Mouse (Mus musculus) kidney, adult 2 months (tissue): ENCODE measurements around the gene Zfp821. TPM values are rescaled to one million over a fixed set of nuclear protein-coding genes. Genes with fewer than 3 reads are reported as not detected.
"Not testable (repeated sequence)": the region's sequence is repeated elsewhere in the genome, so short reads cannot be mapped to it uniquely, and the experiment has no call there.

Experiments used
- DNase-seq: peaks from one replicate; pipeline ENCODE4 v3.0.0; 2021
- H3K27ac ChIP-seq: fragments of 200-500 bp; 2 replicates; pipeline ENCODE4 v1.5.1; 2012; ENCODE audit warnings: low read depth, low read length, control low read depth, inconsistent platforms; ENCODE audit not compliant: insufficient read depth
- H3K27me3 ChIP-seq: fragments of 200-500 bp; replicated peaks from 2 replicates; pipeline ENCODE4 v1.6.1; 2012; ENCODE audit warnings: mild to moderate bottlenecking, moderate library complexity, low read length, inconsistent platforms; ENCODE audit not compliant: control insufficient read depth, insufficient read depth
- H3K36me3 ChIP-seq: fragments of 200-500 bp; 2 replicates; pipeline ENCODE4 v1.6.1; 2012; ENCODE audit warnings: mild to moderate bottlenecking, moderate library complexity, low read length, inconsistent platforms; ENCODE audit not compliant: control insufficient read depth, insufficient read depth
- H3K4me1 ChIP-seq: fragments of 200-500 bp; 2 replicates; pipeline ENCODE4 v1.6.1; 2011; ENCODE audit warnings: low read length; ENCODE audit not compliant: control insufficient read depth, insufficient read depth
- H3K4me3 ChIP-seq: fragments of 200-500 bp; 2 replicates; pipeline ENCODE4 v1.5.1; 2011; ENCODE audit warnings: mild to moderate bottlenecking, low read depth, low read length, control low read depth; ENCODE audit not compliant: insufficient read depth
- CTCF ChIP-seq: fragments of 200-500 bp; conservative IDR thresholded peaks from 2 replicates; pipeline ENCODE4 v1.5.1; 2011; ENCODE audit warnings: low read depth, mild to moderate bottlenecking, control low read depth, low read length, moderate library complexity, mixed read lengths; ENCODE audit not compliant: insufficient read depth, insufficient read length
- POLR2A ChIP-seq: fragments of 200-500 bp; IDR thresholded peaks from one replicate; pipeline ENCODE4 v1.6.1; 2011; ENCODE audit warnings: low read depth, low read length, control low read depth
- WGBS: fragments of 180-500 bp; shearing (Covaris S2); methylation state at CpG from one replicate; pipeline ENCODE4 v1.1.7; 2018; 5-methylcytosine and 5-hydroxymethylcytosine counted together
- polyA plus RNA-seq: library from polyadenylated mRNA; depleted of rRNA; stranded (reverse); fragments of >200 nt; gene quantifications from 2 replicates; pipeline ENCODE4 v1.2.3, GENCODE M21; 2012

The Zfp821 gene
- polyA plus RNA-seq, 1 experiment, result 10.7 TPM

GRCm38 (mm10) chr8:109747468-109748199, 42.3 kb downstream of the Zfp821 start:
- WGBS, result 77% methylated on average over 12 of the region's 12 CpGs
- no peaks in the 10 kb centered on the region for H3K36me3 ChIP-seq
- H3K4me3 ChIP-seq, result no peak overlapping the region
- H3K27me3 ChIP-seq, result no peaks in the 10 kb centered on the region
- H3K4me1 ChIP-seq, result peaks cover 2% of the 10 kb centered on the region; the same call in 1 of the 2 replicates
- DNase-seq, result no peak
- H3K27ac ChIP-seq, result no peak overlapping the region
- TF ChIP-seq POLR2A (no peak), CTCF (no peak)

- no peak overlapping the region for H3K4me3 ChIP-seq
- no peaks in the 10 kb centered on the region for H3K27me3 ChIP-seq
- WGBS, result 20% methylated on average over 5 of the region's 5 CpGs
- H3K36me3 ChIP-seq, result no peaks in the 10 kb centered on the region
- peak overlapping the region; percentile 52 for H3K27ac ChIP-seq
- no peak for TF ChIP-seq CTCF
- no peak for TF ChIP-seq POLR2A
- peak; percentile 10 for DNase-seq
- H3K4me1 ChIP-seq, result peaks cover 2% of the 10 kb centered on the region; the same call in 1 of the 2 replicates
These were observed 44.9 kb downstream of the Zfp821 start for GRCm38 (mm10) chr8:109750274-109750673.

DNA sequence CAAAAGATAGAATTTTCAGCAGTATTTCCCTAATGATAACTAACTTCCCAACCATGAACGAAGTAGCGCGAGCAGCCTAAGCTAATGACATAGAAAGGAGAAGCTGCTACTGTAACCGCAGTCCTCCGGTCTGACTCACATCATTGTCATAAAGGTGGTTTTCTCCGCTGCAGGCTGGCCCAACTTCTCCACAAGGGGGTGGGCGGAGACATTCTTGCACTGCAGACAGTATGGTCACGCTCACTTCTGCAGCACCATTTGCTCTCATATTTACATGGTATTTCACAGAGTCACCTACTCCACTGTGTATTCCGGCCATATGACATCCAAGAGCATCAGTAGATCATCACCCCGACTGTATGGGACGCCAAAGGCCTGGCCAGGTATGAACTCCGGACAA, 45.4 kb downstream of the Zfp821 start:
- TF ChIP-seq POLR2A (no peak), CTCF (no peak; the same call in 1 of the 2 replicates)
- no peak overlapping the region for H3K27ac ChIP-seq
- peak; percentile 53 for DNase-seq
- H3K36me3 ChIP-seq, result no peaks in the 10 kb centered on the region
- H3K4me3 ChIP-seq, result peak overlapping the region; percentile 24; the same call in 1 of the 2 replicates
- no peaks in the 10 kb centered on the region for H3K27me3 ChIP-seq
- H3K4me1 ChIP-seq, result peaks cover 2% of the 10 kb centered on the region; the same call in 1 of the 2 replicates
- 37% methylated on average over 12 of the region's 12 CpGs for WGBS

- Histone ChIP-seq H3K27ac (peak overlapping the region; percentile 69), H3K36me3 (no peaks in the 10 kb centered on the region), H3K4me1 (peaks cover 2% of the 10 kb centered on the region; the same call in 1 of the 2 replicates), H3K4me3 (peak overlapping the region; percentile 45; the same call in 1 of the 2 replicates), H3K27me3 (no peaks in the 10 kb centered on the region)
- DNase-seq, result peak; percentile 86
- no peak for TF ChIP-seq CTCF
- TF ChIP-seq POLR2A, result no peak
- 57% methylated on average over 20 of the region's 20 CpGs for WGBS
These were observed 46.6 kb downstream of the Zfp821 start for GRCm38 (mm10) chr8:109751731-109752485.

DNA sequence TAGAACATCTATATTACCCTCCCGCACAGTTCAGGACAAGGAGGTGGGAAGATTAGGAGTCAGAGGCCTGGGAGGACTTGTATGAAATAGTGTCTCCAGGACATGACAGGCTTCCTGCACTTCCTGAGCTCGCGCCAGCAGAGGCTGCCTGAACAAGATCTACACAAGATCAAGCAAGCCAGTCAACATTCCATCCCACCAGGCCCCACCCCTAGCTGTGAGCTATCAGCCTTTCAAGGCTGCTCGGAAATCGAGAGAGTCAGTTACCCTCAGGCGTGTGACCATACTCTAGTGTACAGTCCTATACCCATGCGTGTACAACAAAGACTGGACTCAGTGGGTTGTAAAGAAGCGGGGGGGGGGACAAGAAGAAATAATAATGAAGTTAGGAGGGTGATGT, 49.4 kb downstream of the Zfp821 start:
- TF ChIP-seq CTCF (no peak), POLR2A (no peak)

GRCm38 (mm10) chr8:109755554-109755953, 50.2 kb downstream of the Zfp821 start:
- not testable (repeated sequence) for H3K36me3 ChIP-seq, DNase-seq, H3K4me3 ChIP-seq, H3K27me3 ChIP-seq, H3K4me1 ChIP-seq, H3K27ac ChIP-seq
- WGBS, result 88% methylated on average over 4 of the region's 4 CpGs

More for the DNA sequence above, 49.4 kb downstream of the Zfp821 start:
- 88% methylated on average over 8 of the region's 8 CpGs for WGBS
- Histone ChIP-seq H3K4me1 (peaks cover 2% of the 10 kb centered on the region; the same call in 1 of the 2 replicates), H3K4me3 (no peak overlapping the region), H3K27ac (no peak overlapping the region), H3K27me3 (no peaks in the 10 kb centered on the region), H3K36me3 (no peaks in the 10 kb centered on the region)
- no peak for DNase-seq

GRCm38 (mm10) chr8:109756849-109757248, 51.5 kb downstream of the Zfp821 start:
- Histone ChIP-seq H3K4me3 (no peak overlapping the region), H3K36me3 (no peaks in the 10 kb centered on the region), H3K27ac (no peak overlapping the region), H3K27me3 (no peaks in the 10 kb centered on the region), H3K4me1 (no peaks in the 10 kb centered on the region)
- no peak for DNase-seq
- no peak for TF ChIP-seq CTCF
- no peak for TF ChIP-seq POLR2A
- WGBS, result 59% methylated on average over 3 of the region's 3 CpGs
